Mouse (Mus musculus): ENCODE measurements at regions not wholly inside any gene's neighbourhood (a gene's known extent, or its start where the extent isn't known, plus 50 kb on each side); places are given as distances from the start of the nearest gene placed in this dataset.

DNA sequence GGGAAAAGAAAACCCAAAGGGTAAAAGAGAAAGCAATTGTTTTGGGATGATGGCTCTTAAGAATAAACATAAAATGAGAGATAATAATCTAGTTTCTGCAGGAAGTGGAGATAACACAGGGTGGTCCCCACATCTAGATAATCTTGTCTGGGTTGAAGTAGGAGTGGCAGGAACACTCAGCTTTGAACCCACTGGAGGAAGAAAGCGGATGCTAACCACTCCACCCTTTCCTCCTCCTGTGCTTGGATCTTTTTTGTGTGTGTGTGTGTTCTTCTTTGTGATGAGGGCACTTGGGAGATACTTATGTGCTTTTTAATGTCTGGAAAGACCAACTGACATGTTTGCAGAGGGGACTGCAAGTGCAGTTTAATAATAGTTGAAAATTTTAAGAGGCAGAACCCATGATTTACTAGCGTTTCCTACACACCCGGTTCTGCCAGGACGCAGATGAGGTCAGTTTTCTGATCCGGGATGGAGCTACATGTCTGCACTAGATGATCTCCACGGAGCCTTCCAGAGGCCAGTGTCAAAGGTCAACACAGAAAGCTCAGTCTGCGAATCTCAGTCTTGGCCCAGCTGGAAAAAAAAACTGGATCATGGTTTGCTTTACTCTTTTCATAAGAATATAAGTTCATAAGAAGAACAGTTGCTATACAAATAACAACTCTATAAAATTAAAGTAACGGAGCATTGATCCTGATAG lies 82.7 kb downstream of the Gm13691 start:
- no peak for ATAC-seq (ENCODE audit: low FRiP score, low read depth)
- no peaks in the 10 kb centered on the region for H3K9me3 ChIP-seq
- no peak overlapping the region for H3K9ac ChIP-seq (replicated peaks)
- 78% methylated on average over 8 of the region's 8 CpGs for WGBS
- H3K27me3 ChIP-seq: no peaks in the 10 kb centered on the region
- H3K4me1 ChIP-seq: no peaks in the 10 kb centered on the region
- no peak overlapping the region for H3K4me2 ChIP-seq (replicated peaks)
- H3K27ac ChIP-seq (replicated peaks): no peak overlapping the region
- no peaks in the 10 kb centered on the region for H3K36me3 ChIP-seq
- no peak overlapping the region for H3K4me3 ChIP-seq

GRCm38 (mm10) chr2:84075944-84076343 lies 85.6 kb downstream of the Gm13691 start:
- Histone ChIP-seq H3K36me3 (no peaks in the 10 kb centered on the region), H3K4me1 (no peaks in the 10 kb centered on the region), H3K9me3 (no peaks in the 10 kb centered on the region), H3K4me2 (replicated peaks) (no peak overlapping the region), H3K27ac (replicated peaks) (no peak overlapping the region), H3K4me3 (no peak overlapping the region), H3K9ac (replicated peaks) (no peak overlapping the region), H3K27me3 (no peaks in the 10 kb centered on the region)
- no peak for ATAC-seq (ENCODE audit: low FRiP score, low read depth)
- 88% methylated on average over 3 of the region's 3 CpGs for WGBS

- ATAC-seq (ENCODE audit: low FRiP score, low read depth): no peak
- no peaks in the 10 kb centered on the region for H3K36me3 ChIP-seq
- 82% methylated on average over 8 of the region's 8 CpGs for WGBS
Measured at GRCm38 (mm10) chr2:84079284-84079683, 88.9 kb downstream of the Gm13691 start.

DNA sequence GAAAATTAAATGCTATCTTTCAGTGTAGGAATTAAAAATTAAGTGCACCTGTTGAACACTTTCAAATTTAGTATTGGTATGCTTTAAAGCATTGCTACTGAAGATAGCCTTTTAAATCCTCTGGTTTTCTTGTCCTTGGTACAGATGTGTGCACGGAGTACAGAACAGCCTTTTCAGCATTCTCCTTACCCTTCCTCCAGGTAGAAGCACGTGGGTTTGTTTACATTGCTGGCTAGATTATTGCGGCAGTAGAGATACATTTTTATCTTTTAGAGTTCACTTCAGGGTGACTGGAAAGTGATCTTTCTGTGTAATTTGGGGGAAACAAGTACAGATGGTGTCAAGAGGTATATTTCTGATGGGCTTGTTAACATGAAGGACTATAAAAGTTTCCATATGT lies 89.9 kb downstream of the Gm13691 start:
- Histone ChIP-seq H3K4me3 (no peak overlapping the region), H3K4me1 (no peaks in the 10 kb centered on the region), H3K36me3 (no peaks in the 10 kb centered on the region), H3K9ac (replicated peaks) (no peak overlapping the region), H3K4me2 (replicated peaks) (no peak overlapping the region), H3K27ac (replicated peaks) (no peak overlapping the region), H3K9me3 (no peaks in the 10 kb centered on the region), H3K27me3 (no peaks in the 10 kb centered on the region)
- WGBS: 83% methylated on average over 3 of the region's 3 CpGs
- no peak for ATAC-seq (ENCODE audit: low FRiP score, low read depth)

More at GRCm38 (mm10) chr2:84079284-84079683, 88.9 kb downstream of the Gm13691 start:
- Histone ChIP-seq H3K9ac (replicated peaks) (no peak overlapping the region), H3K27me3 (no peaks in the 10 kb centered on the region), H3K4me3 (no peak overlapping the region), H3K27ac (replicated peaks) (no peak overlapping the region), H3K4me2 (replicated peaks) (no peak overlapping the region), H3K4me1 (no peaks in the 10 kb centered on the region), H3K9me3 (no peaks in the 10 kb centered on the region)

- Histone ChIP-seq H3K4me1 (no peaks in the 10 kb centered on the region), H3K27ac (replicated peaks) (no peak overlapping the region), H3K27me3 (no peaks in the 10 kb centered on the region), H3K9ac (replicated peaks) (no peak overlapping the region), H3K4me3 (no peak overlapping the region), H3K36me3 (no peaks in the 10 kb centered on the region), H3K4me2 (replicated peaks) (no peak overlapping the region), H3K9me3 (no peaks in the 10 kb centered on the region)
- no peak for ATAC-seq (ENCODE audit: low FRiP score, low read depth)
- 94% methylated on average over 1 of the region's 1 CpGs for WGBS
Measured at GRCm38 (mm10) chr2:84094751-84095150, 104.4 kb downstream of the Gm13691 start.

DNA sequence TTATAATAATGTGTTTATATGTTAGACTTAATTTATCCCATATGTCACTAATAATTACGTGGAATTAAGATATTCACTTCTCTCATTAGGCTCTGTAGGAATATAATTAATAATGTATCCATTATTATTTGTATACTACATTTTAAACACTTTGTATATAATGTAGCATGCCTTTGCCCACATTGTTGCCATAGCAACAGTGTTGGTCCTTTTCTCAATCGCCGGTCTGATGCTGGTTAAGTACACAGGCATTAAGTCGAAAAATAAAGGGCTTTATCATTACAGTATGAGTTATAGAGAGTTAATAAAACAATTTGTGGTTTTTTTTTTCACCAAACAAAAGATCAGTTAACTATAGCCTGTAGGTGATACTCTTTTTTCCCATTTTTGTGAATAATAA lies 108.4 kb downstream of the Gm13691 start:
- Histone ChIP-seq H3K4me3 (no peak overlapping the region), H3K4me1 (no peaks in the 10 kb centered on the region), H3K9ac (replicated peaks) (no peak overlapping the region), H3K27ac (replicated peaks) (no peak overlapping the region), H3K9me3 (no peaks in the 10 kb centered on the region), H3K36me3 (no peaks in the 10 kb centered on the region), H3K4me2 (replicated peaks) (no peak overlapping the region), H3K27me3 (no peaks in the 10 kb centered on the region)
- 77% methylated on average over 4 of the region's 4 CpGs for WGBS
- no peak for ATAC-seq (ENCODE audit: low FRiP score, low read depth)

GRCm38 (mm10) chr2:84113562-84113961 lies 123.2 kb downstream of the Gm13691 start:
- H3K27me3 ChIP-seq: no peaks in the 10 kb centered on the region
- no peaks in the 10 kb centered on the region for H3K4me1 ChIP-seq
- H3K9me3 ChIP-seq: no peaks in the 10 kb centered on the region
- no peaks in the 10 kb centered on the region for H3K36me3 ChIP-seq
- no peak for ATAC-seq (ENCODE audit: low FRiP score, low read depth)
- no peak overlapping the region for H3K27ac ChIP-seq (replicated peaks)
- no peak overlapping the region for H3K4me3 ChIP-seq
- no peak overlapping the region for H3K9ac ChIP-seq (replicated peaks)
- 86% methylated on average over 6 of the region's 6 CpGs for WGBS
- H3K4me2 ChIP-seq (replicated peaks): no peak overlapping the region

- Histone ChIP-seq H3K9me3 (no peaks in the 10 kb centered on the region), H3K27me3 (no peaks in the 10 kb centered on the region), H3K27ac (replicated peaks) (no peak overlapping the region), H3K9ac (replicated peaks) (no peak overlapping the region), H3K4me3 (no peak overlapping the region), H3K4me2 (replicated peaks) (no peak overlapping the region), H3K4me1 (no peaks in the 10 kb centered on the region), H3K36me3 (no peaks in the 10 kb centered on the region)
- WGBS: 90% methylated on average over 2 of the region's 2 CpGs
- ATAC-seq (ENCODE audit: low FRiP score, low read depth): no peak
Measured at GRCm38 (mm10) chr2:84119839-84120238, 129.5 kb downstream of the Gm13691 start.

- Histone ChIP-seq H3K4me2 (replicated peaks) (no peak overlapping the region), H3K4me3 (no peak overlapping the region), H3K9ac (replicated peaks) (no peak overlapping the region), H3K4me1 (no peaks in the 10 kb centered on the region), H3K27me3 (no peaks in the 10 kb centered on the region), H3K9me3 (no peaks in the 10 kb centered on the region), H3K36me3 (no peaks in the 10 kb centered on the region), H3K27ac (replicated peaks) (no peak overlapping the region)
- ATAC-seq (ENCODE audit: low FRiP score, low read depth): no peak
- WGBS: 81% methylated on average over 3 of the region's 3 CpGs
Measured at GRCm38 (mm10) chr2:84127586-84127985, 137.2 kb downstream of the Gm13691 start.

- Histone ChIP-seq H3K36me3 (no peaks in the 10 kb centered on the region), H3K4me3 (no peak overlapping the region), H3K4me1 (no peaks in the 10 kb centered on the region), H3K4me2 (replicated peaks) (no peak overlapping the region), H3K27me3 (no peaks in the 10 kb centered on the region), H3K9ac (replicated peaks) (no peak overlapping the region), H3K9me3 (no peaks in the 10 kb centered on the region), H3K27ac (replicated peaks) (no peak overlapping the region)
- ATAC-seq (ENCODE audit: low FRiP score, low read depth): no peak
Measured at GRCm38 (mm10) chr2:84161742-84162141, 171.4 kb downstream of the Gm13691 start.

GRCm38 (mm10) chr2:84173450-84173849 lies 183.1 kb downstream of the Gm13691 start:
- Histone ChIP-seq H3K9ac (replicated peaks) (no peak overlapping the region), H3K4me3 (no peak overlapping the region), H3K27ac (replicated peaks) (no peak overlapping the region), H3K4me2 (replicated peaks) (no peak overlapping the region), H3K36me3 (no peaks in the 10 kb centered on the region; the same call in 1 of the 2 replicates), H3K9me3 (no peaks in the 10 kb centered on the region), H3K27me3 (no peaks in the 10 kb centered on the region), H3K4me1 (no peaks in the 10 kb centered on the region)
- ATAC-seq (ENCODE audit: low FRiP score, low read depth): no peak; the same call in 1 of the 2 replicates
- 68% methylated on average over 3 of the region's 3 CpGs for WGBS

DNA sequence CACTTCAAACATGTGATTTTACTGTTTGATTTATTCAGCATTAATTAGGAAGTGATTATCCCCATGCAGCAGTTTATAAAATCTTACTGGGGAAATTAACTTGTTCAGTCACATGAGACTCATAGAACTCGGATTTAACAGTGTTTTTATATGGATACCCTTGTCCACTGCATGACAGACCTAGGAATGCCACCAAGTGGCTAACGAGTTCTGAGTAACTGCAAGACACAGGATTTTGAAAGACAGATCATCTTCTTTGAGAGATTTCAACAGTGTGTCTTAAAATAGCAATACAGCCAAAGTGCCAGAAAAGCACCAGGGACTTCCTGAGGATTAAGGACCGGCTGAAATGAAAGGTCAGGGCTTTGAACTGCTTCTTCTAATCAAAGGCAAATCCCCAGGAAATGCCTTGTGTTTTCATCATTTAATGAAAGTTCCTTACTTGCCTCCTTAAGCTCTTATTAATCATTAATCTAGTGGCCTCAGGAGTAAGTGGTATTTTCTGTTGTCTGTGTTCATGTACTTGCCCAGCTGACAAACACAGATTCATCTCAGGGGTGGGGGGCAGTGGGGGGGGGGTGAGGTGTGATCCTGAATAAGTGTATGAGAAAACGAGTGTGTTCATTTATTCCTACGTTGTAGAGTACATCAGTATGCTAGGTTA lies 193.4 kb downstream of the Gm13691 start:
- Histone ChIP-seq H3K4me1 (0 out of 2 replicates have a peak, but pooled peaks cover 7% of the 10 kb centered on the region), H3K9me3 (no peaks in the 10 kb centered on the region), H3K36me3 (no peaks in the 10 kb centered on the region), H3K4me3 (no peak overlapping the region), H3K4me2 (replicated peaks) (no peak overlapping the region), H3K9ac (replicated peaks) (no peak overlapping the region), H3K27ac (replicated peaks) (no peak overlapping the region), H3K27me3 (no peaks in the 10 kb centered on the region)
- ATAC-seq (ENCODE audit: low FRiP score, low read depth): peak; percentile 52
- WGBS: 15% methylated on average over 5 of the region's 5 CpGs
